Mouse (Mus musculus) stomach, postnatal 0 days (tissue): ENCODE data around the gene Cxcl1.

ENCODE experiments used
- CTCF ChIP-seq: IDR thresholded peaks from 2 replicates; pipeline ENCODE4 v1.5.1; 2016; ENCODE audit warnings: antibody characterized with exemption, low read depth, mild to moderate bottlenecking, moderate library complexity
- EP300 ChIP-seq: optimal IDR thresholded peaks from 2 replicates; pipeline ENCODE3; 2016; ENCODE audit warnings: antibody characterized with exemption

DNA sequence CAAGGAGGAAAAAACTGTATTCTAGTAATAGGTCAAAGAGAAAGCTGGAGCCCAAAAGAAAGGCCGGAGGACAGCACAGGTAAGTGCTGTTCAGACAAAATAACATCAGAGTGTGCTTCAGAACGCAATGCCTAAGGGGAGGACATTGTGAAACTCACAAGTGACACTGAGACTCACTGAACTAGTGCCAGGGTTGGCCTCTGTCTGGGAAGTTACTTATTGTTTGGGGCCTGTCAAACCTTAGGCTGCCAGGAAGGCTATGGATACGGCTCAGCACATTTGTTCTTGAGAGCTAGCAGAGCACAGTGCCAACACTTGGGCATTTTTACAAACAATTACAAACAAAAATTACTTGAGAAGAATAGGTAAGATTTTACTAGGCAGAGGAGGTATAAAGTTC is 47.1 kb upstream of the Cxcl1 start:
- TF ChIP-seq CTCF = no peak
- no peak for TF ChIP-seq EP300
